Mouse (Mus musculus) midbrain, embryonic 14.5 days (tissue): ENCODE results near the gene Adap1. TPM values are rescaled to one million over a fixed set of nuclear protein-coding genes. Genes with fewer than 3 reads are reported as not detected.
A peak's percentile ranks its signal among the peaks of the same experiment; 100 is the strongest.

Experiments used
- ATAC-seq: fragments of 200-750 bp; cut with Nextera tagmentation; 2 replicates; pipeline ENCODE4 v1.8.0; 2017; ENCODE audit warnings: moderate number of reproducible peaks, moderate library complexity; ENCODE audit not compliant: low FRiP score, low TSS enrichment
- DNase-seq: peaks from one replicate; pipeline ENCODE4 v3.0.0-alpha.2; 2015
- H3K27ac ChIP-seq: fragments of 300-500 bp; sonication (generic); replicated peaks from 2 replicates; pipeline ENCODE4 v1.5.1; 2014; ENCODE audit warnings: mild to moderate bottlenecking, low read depth, low read length, moderate library complexity
- H3K27me3 ChIP-seq: fragments of 300-500 bp; sonication (generic); 2 replicates; pipeline ENCODE4 v1.6.1; 2014; ENCODE audit warnings: low read length, control low read depth, mixed read lengths; ENCODE audit not compliant: control insufficient read depth, insufficient read depth
- H3K36me3 ChIP-seq: fragments of 300-500 bp; sonication (generic); 2 replicates; pipeline ENCODE4 v1.6.1; 2014; ENCODE audit warnings: low read length, control low read depth; ENCODE audit not compliant: control insufficient read depth, insufficient read depth
- H3K4me1 ChIP-seq: fragments of 300-500 bp; sonication (generic); 2 replicates; pipeline ENCODE4 v1.6.1; 2014; ENCODE audit warnings: mild to moderate bottlenecking, antibody characterized with exemption, low read length, control low read depth; ENCODE audit not compliant: control insufficient read depth, insufficient read depth
- H3K4me2 ChIP-seq: fragments of 300-500 bp; sonication (generic); 2 replicates; pipeline ENCODE4 v1.6.1; 2014; ENCODE audit warnings: mild to moderate bottlenecking, low read length, moderate library complexity
- H3K4me3 ChIP-seq: fragments of 300-500 bp; sonication (generic); replicated peaks from 2 replicates; pipeline ENCODE4 v1.5.1; 2014; ENCODE audit warnings: low read depth, low read length
- H3K9ac ChIP-seq: fragments of 300-500 bp; sonication (generic); replicated peaks from 2 replicates; pipeline ENCODE4 v1.6.1; 2014; ENCODE audit warnings: mild to moderate bottlenecking, low read length, moderate library complexity
- H3K9me3 ChIP-seq: fragments of 300-500 bp; sonication (generic); 2 replicates; pipeline ENCODE4 v1.6.1; 2016; ENCODE audit warnings: low read length, control low read depth, mixed read lengths; ENCODE audit not compliant: control insufficient read depth
- WGBS: fragments of 180-500 bp; shearing (Covaris S2); extraction: QIAGEN DNeasy Blood & Tissue Kit; methylation state at CpG from one replicate; pipeline ENCODE4 v1.1.7; 2014; 5-methylcytosine and 5-hydroxymethylcytosine counted together
- polyA plus RNA-seq: library from polyadenylated mRNA; unstranded; fragments of >200 nt; fragmentation: Nextera tagmentation; extraction: Ambion mirVana; gene quantifications from 2 replicates; pipeline ENCODE4 v1.2.1, GENCODE M21; 2014

The Adap1 gene
- polyA plus RNA-seq, 1 experiment from 2014 or later = 38.6 TPM

GRCm38 (mm10) chr5:139251736-139252080, 73.7 kb downstream of the Adap1 start:
- Histone ChIP-seq H3K36me3 (peaks cover 43% of the 10 kb centered on the region), H3K9me3 (no peaks in the 10 kb centered on the region), H3K27me3 (no peaks in the 10 kb centered on the region), H3K4me2 (peak overlapping the region; percentile 93), H3K4me3 (peak overlapping the region; percentile 72), H3K27ac (peak overlapping the region; percentile 86), H3K4me1 (peaks cover 12% of the 10 kb centered on the region), H3K9ac (peak overlapping the region; percentile 77)
- ATAC-seq = peak; percentile 51; the same call in 1 of the 2 replicates
- no peak for DNase-seq
- WGBS = 1% methylated on average over 8 of the region's 8 CpGs

- no peaks in the 10 kb centered on the region for H3K27me3 ChIP-seq
- H3K4me1 ChIP-seq = peaks cover 12% of the 10 kb centered on the region
- H3K36me3 ChIP-seq = peaks cover 47% of the 10 kb centered on the region
- no peak for DNase-seq
- H3K27ac ChIP-seq = peak overlapping the region; percentile 86
- ATAC-seq = no peak
- 87% methylated on average over 7 of the region's 7 CpGs for WGBS
- peak overlapping the region; percentile 93 for H3K4me2 ChIP-seq
- 0 out of 2 replicates have a peak overlapping the region, but pooled peaks have one; percentile 77 for H3K9ac ChIP-seq
- no peaks in the 10 kb centered on the region for H3K9me3 ChIP-seq
- H3K4me3 ChIP-seq = no peak overlapping the region; the same call in 1 of the 2 replicates
Measured at GRCm38 (mm10) chr5:139251279-139251678, 74.1 kb downstream of the Adap1 start.

DNA sequence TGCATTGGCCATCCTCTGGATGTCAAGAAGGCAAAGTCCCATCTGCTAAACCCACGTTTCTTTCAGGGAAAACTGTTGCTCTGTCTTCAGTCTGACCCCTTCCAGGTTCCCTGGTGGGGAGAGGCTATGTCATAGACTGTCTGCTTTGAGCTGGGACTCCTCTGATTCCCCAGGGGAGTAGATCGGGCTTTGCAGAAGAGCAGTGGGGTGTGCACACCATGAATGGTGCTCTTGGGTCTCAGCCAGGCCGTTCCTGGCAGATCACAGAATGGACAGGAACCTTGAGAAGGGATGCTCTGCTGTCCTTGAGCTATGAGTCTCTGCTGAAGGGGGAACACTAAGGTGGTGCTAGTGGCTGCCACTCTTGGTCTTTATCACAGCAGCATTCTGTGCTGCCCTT, 76.6 kb downstream of the Adap1 start:
- no peak overlapping the region for H3K9ac ChIP-seq
- 69% methylated on average over 3 of the region's 3 CpGs for WGBS
- H3K27me3 ChIP-seq = no peaks in the 10 kb centered on the region
- peaks cover 8% of the 10 kb centered on the region for H3K4me1 ChIP-seq
- no peak overlapping the region for H3K27ac ChIP-seq
- no peak for ATAC-seq
- no peak for DNase-seq
- no peak overlapping the region for H3K4me3 ChIP-seq
- H3K9me3 ChIP-seq = no peaks in the 10 kb centered on the region
- peaks cover 66% of the 10 kb centered on the region for H3K36me3 ChIP-seq
- H3K4me2 ChIP-seq = no peak overlapping the region

- Histone ChIP-seq H3K9ac (no peak overlapping the region), H3K27ac (no peak overlapping the region), H3K27me3 (no peaks in the 10 kb centered on the region), H3K4me3 (no peak overlapping the region), H3K4me2 (no peak overlapping the region), H3K9me3 (no peaks in the 10 kb centered on the region), H3K36me3 (peaks cover 77% of the 10 kb centered on the region), H3K4me1 (no peaks in the 10 kb centered on the region)
- no peak for DNase-seq
- WGBS = 93% methylated on average over 3 of the region's 3 CpGs
- ATAC-seq = no peak
Measured at GRCm38 (mm10) chr5:139247767-139248166, 77.7 kb downstream of the Adap1 start.

GRCm38 (mm10) chr5:139243384-139243783, 82.0 kb downstream of the Adap1 start:
- no peak overlapping the region for H3K9ac ChIP-seq
- no peaks in the 10 kb centered on the region for H3K4me1 ChIP-seq
- peaks cover 98% of the 10 kb centered on the region for H3K36me3 ChIP-seq
- ATAC-seq (no peak), DNase-seq (peak; percentile 18)
- no peaks in the 10 kb centered on the region for H3K27me3 ChIP-seq
- H3K9me3 ChIP-seq = no peaks in the 10 kb centered on the region
- no peak overlapping the region for H3K27ac ChIP-seq
- H3K4me3 ChIP-seq = no peak overlapping the region
- no peak overlapping the region for H3K4me2 ChIP-seq
- 89% methylated on average over 1 of the region's 1 CpGs for WGBS

GRCm38 (mm10) chr5:139241022-139241761, 84.2 kb downstream of the Adap1 start:
- Histone ChIP-seq H3K4me2 (no peak overlapping the region), H3K36me3 (peaks cover 98% of the 10 kb centered on the region), H3K9ac (no peak overlapping the region), H3K4me1 (no peaks in the 10 kb centered on the region), H3K27ac (no peak overlapping the region), H3K4me3 (no peak overlapping the region), H3K27me3 (no peaks in the 10 kb centered on the region), H3K9me3 (no peaks in the 10 kb centered on the region)
- 92% methylated on average over 15 of the region's 15 CpGs for WGBS
- ATAC-seq (no peak), DNase-seq (no peak)

DNA sequence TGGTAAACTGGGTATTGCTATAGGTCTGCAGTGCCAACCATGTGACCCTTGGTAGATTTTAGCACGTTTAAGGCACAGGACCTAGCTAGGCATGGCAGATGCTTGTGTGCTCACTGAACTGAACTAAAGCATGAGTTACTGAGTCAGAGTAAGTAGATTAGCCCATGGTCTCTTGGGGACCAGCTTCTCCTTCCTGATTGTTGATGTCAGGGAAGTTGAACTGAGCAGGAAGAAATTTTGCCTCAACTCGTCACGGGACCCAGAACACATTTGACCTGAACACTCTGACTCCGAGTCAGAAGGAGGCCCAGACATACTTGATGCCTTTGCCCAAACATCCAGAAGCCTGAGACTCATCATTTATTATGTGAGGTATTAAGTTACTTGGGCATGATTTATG, 88.0 kb downstream of the Adap1 start:
- Histone ChIP-seq H3K4me3 (no peak overlapping the region), H3K36me3 (peaks cover 98% of the 10 kb centered on the region), H3K27me3 (no peaks in the 10 kb centered on the region), H3K4me2 (no peak overlapping the region), H3K9ac (no peak overlapping the region), H3K27ac (no peak overlapping the region), H3K4me1 (no peaks in the 10 kb centered on the region), H3K9me3 (no peaks in the 10 kb centered on the region)
- no peak for DNase-seq
- no peak for ATAC-seq
- 87% methylated on average over 4 of the region's 4 CpGs for WGBS

- ATAC-seq (no peak), DNase-seq (no peak)
- no peaks in the 10 kb centered on the region for H3K4me1 ChIP-seq
- H3K9me3 ChIP-seq = no peaks in the 10 kb centered on the region
- H3K27ac ChIP-seq = no peak overlapping the region
- H3K36me3 ChIP-seq = peaks cover 95% of the 10 kb centered on the region
- no peak overlapping the region for H3K9ac ChIP-seq
- no peak overlapping the region for H3K4me2 ChIP-seq
- 98% methylated on average over 4 of the region's 4 CpGs for WGBS
- H3K27me3 ChIP-seq = no peaks in the 10 kb centered on the region
- no peak overlapping the region for H3K4me3 ChIP-seq
Measured at GRCm38 (mm10) chr5:139234423-139234822, 91.0 kb downstream of the Adap1 start.

GRCm38 (mm10) chr5:139232083-139232482, 93.3 kb downstream of the Adap1 start:
- no peak overlapping the region for H3K4me2 ChIP-seq
- no peak overlapping the region for H3K27ac ChIP-seq
- no peaks in the 10 kb centered on the region for H3K9me3 ChIP-seq
- peaks cover 92% of the 10 kb centered on the region for H3K36me3 ChIP-seq
- DNase-seq (no peak), ATAC-seq (no peak)
- no peaks in the 10 kb centered on the region for H3K4me1 ChIP-seq
- H3K27me3 ChIP-seq = no peaks in the 10 kb centered on the region
- no peak overlapping the region for H3K4me3 ChIP-seq
- 78% methylated on average over 3 of the region's 3 CpGs for WGBS
- H3K9ac ChIP-seq = no peak overlapping the region
